Mouse (Mus musculus) hindbrain, embryonic 11.5 days (tissue): ENCODE measurements around the gene Rpl10-ps3. TPM values are rescaled to one million over a fixed set of nuclear protein-coding genes. Genes with fewer than 3 reads are reported as not detected.

Source experiments
- ATAC-seq: fragments of 200-750 bp; cut with Nextera tagmentation; 2 replicates; pipeline ENCODE4 v1.8.0; 2017; ENCODE audit warnings: mild to moderate bottlenecking, moderate TSS enrichment, moderate library complexity; ENCODE audit not compliant: low FRiP score
- DNase-seq: peaks from one replicate; pipeline ENCODE4 v3.0.0-alpha.2; 2015; ENCODE audit warnings: low spot score
- H3K27ac ChIP-seq: fragments of 300-500 bp; sonication (generic); 2 replicates; pipeline ENCODE4 v1.5.1; 2014; ENCODE audit warnings: mild to moderate bottlenecking, low read depth, low read length
- H3K27me3 ChIP-seq: fragments of 300-500 bp; sonication (generic); 2 replicates; pipeline ENCODE4 v1.6.1; 2014; ENCODE audit warnings: mild to moderate bottlenecking, low read length, moderate library complexity, mixed read lengths; ENCODE audit not compliant: control insufficient read depth, insufficient read depth
- H3K36me3 ChIP-seq: fragments of 300-500 bp; sonication (generic); 2 replicates; pipeline ENCODE4 v1.6.1; 2014; ENCODE audit warnings: mild to moderate bottlenecking, low read length, moderate library complexity, mixed read lengths; ENCODE audit not compliant: control insufficient read depth, insufficient read depth
- H3K4me1 ChIP-seq: fragments of 300-500 bp; sonication (generic); replicated peaks from 2 replicates; pipeline ENCODE4 v1.6.1; 2014; ENCODE audit warnings: low read length, mixed read lengths; ENCODE audit not compliant: control insufficient read depth, insufficient read depth
- H3K4me2 ChIP-seq: fragments of 300-500 bp; sonication (generic); replicated peaks from 2 replicates; pipeline ENCODE4 v1.6.1; 2014; ENCODE audit warnings: mild to moderate bottlenecking, low read depth, low read length
- H3K4me3 ChIP-seq: fragments of 300-500 bp; sonication (generic); 2 replicates; pipeline ENCODE4 v1.5.1; 2014; ENCODE audit warnings: low read depth, low read length
- H3K9ac ChIP-seq: fragments of 300-500 bp; sonication (generic); 2 replicates; pipeline ENCODE4 v1.6.1; 2014; ENCODE audit warnings: low read depth, low read length
- H3K9me3 ChIP-seq: fragments of 300-500 bp; sonication (generic); 2 replicates; pipeline ENCODE4 v1.6.1; 2016; ENCODE audit warnings: low read length; ENCODE audit not compliant: control insufficient read depth
- WGBS: fragments of 180-500 bp; shearing (Covaris S2); extraction: QIAGEN DNeasy Blood & Tissue Kit; methylation state at CpG from one replicate; pipeline ENCODE4 v1.1.7; 2014; 5-methylcytosine and 5-hydroxymethylcytosine counted together
- polyA plus RNA-seq: library from polyadenylated mRNA; unstranded; fragments of >200 nt; fragmentation: Nextera tagmentation; extraction: Ambion mirVana; gene quantifications from 2 replicates; pipeline ENCODE4 v1.2.1, GENCODE M21; 2014

The Rpl10-ps3 gene
- 189 and 224 TPM in 2 replicates for polyA plus RNA-seq

DNA sequence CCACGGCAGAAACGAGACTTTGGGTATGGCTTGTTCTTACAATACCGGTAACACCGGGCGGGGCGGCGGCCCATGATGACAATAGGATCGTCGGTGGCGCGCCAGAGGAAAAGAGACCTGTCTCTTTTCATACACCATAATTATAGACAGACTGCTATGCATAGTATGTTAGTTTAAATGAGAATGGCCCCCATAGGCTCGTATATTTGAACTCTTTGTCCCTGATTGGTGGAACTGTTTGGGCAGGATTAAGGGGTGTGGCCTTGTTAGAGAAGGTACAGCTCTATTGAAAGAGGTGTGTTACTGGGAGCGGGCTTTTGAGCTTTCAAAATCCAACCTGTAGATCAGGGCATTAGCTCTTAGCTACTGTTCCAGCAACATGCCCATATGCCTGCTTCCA lies at the start of gene Rpl10-ps3:
TSS of gene Rpl10-ps3 (minus strand) at position 101 of the 400 bp plus-strand sequence.
- no peak for DNase-seq
- WGBS: 97% methylated on average over 11 of the region's 13 CpGs
- Histone ChIP-seq H3K27me3 (no peaks in the 10 kb centered on the region), H3K27ac (no peak within 1 kb of the TSS), H3K36me3 (no peaks in the 10 kb centered on the region), H3K4me2 (no peak within 1 kb of the TSS), H3K4me1 (no peaks in the 10 kb centered on the region), H3K9ac (no peak within 1 kb of the TSS), H3K4me3 (no peak within 1 kb of the TSS), H3K9me3 (no peaks in the 10 kb centered on the region)
- ATAC-seq: no peak

DNA sequence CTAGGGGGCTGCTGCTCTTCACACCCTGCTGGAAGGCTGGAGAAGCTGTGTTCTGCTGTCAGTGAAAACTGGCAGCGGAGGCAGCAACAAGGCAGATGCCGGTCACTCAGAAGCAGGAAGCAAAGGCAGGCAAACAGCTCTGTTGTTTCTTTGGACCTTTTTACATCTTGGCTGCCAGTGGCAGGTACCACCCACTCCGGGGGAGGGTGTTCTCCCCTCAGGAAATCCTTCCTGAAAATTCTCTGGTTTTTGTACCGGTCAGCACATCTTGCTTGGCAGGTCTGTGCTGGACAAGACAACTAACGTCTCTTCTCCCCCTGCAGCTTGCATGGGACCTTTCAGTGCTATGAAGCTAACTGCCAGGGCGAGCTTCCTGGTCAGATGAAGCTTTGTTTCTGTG lies 30.8 kb upstream of the Rpl10-ps3 start:
- no peak for DNase-seq
- Histone ChIP-seq H3K27ac (no peak overlapping the region), H3K4me3 (no peak overlapping the region), H3K9me3 (no peaks in the 10 kb centered on the region), H3K4me2 (no peak overlapping the region), H3K27me3 (no peaks in the 10 kb centered on the region), H3K4me1 (no peaks in the 10 kb centered on the region), H3K36me3 (no peaks in the 10 kb centered on the region), H3K9ac (no peak overlapping the region)
- 73% methylated on average over 6 of the region's 6 CpGs for WGBS
- ATAC-seq: no peak

GRCm38 (mm10) chr9:50374666-50375065 lies 29.9 kb upstream of the Rpl10-ps3 start:
- no peak overlapping the region for H3K4me3 ChIP-seq
- no peaks in the 10 kb centered on the region for H3K9me3 ChIP-seq
- no peak overlapping the region for H3K4me2 ChIP-seq
- WGBS: 88% methylated on average over 5 of the region's 5 CpGs
- no peaks in the 10 kb centered on the region for H3K36me3 ChIP-seq
- no peaks in the 10 kb centered on the region for H3K4me1 ChIP-seq
- no peak for ATAC-seq
- no peaks in the 10 kb centered on the region for H3K27me3 ChIP-seq
- H3K27ac ChIP-seq: no peak overlapping the region
- DNase-seq: no peak
- no peak overlapping the region for H3K9ac ChIP-seq

- no peak overlapping the region for H3K4me2 ChIP-seq
- no peak overlapping the region for H3K4me3 ChIP-seq
- H3K27me3 ChIP-seq: no peaks in the 10 kb centered on the region
- no peaks in the 10 kb centered on the region for H3K9me3 ChIP-seq
- no peak overlapping the region for H3K27ac ChIP-seq
- DNase-seq (no peak), ATAC-seq (no peak)
- 0 out of 2 replicates have a peak, but pooled peaks cover 2% of the 10 kb centered on the region for H3K4me1 ChIP-seq
- no peaks in the 10 kb centered on the region for H3K36me3 ChIP-seq
- WGBS: 88% methylated on average over 8 of the region's 8 CpGs
- H3K9ac ChIP-seq: no peak overlapping the region
These were observed 24.0 kb upstream of the Rpl10-ps3 start for GRCm38 (mm10) chr9:50368551-50369297.

- Histone ChIP-seq H3K4me3 (no peak overlapping the region), H3K4me2 (no peak overlapping the region), H3K27me3 (no peaks in the 10 kb centered on the region), H3K4me1 (peaks cover 2% of the 10 kb centered on the region; the same call in 1 of the 2 replicates), H3K9ac (no peak overlapping the region), H3K36me3 (no peaks in the 10 kb centered on the region), H3K27ac (no peak overlapping the region), H3K9me3 (no peaks in the 10 kb centered on the region)
- 64% methylated on average over 11 of the region's 11 CpGs for WGBS
- ATAC-seq (no peak), DNase-seq (no peak)
These were observed 20.5 kb upstream of the Rpl10-ps3 start for GRCm38 (mm10) chr9:50365059-50365780.

- Histone ChIP-seq H3K9ac (no peak overlapping the region), H3K36me3 (no peaks in the 10 kb centered on the region), H3K27me3 (no peaks in the 10 kb centered on the region), H3K4me3 (no peak overlapping the region), H3K4me2 (no peak overlapping the region), H3K9me3 (no peaks in the 10 kb centered on the region), H3K4me1 (peaks cover 2% of the 10 kb centered on the region; the same call in 1 of the 2 replicates), H3K27ac (no peak overlapping the region)
- ATAC-seq (no peak), DNase-seq (no peak)
- 79% methylated on average over 2 of the region's 2 CpGs for WGBS
These were observed 19.2 kb upstream of the Rpl10-ps3 start for GRCm38 (mm10) chr9:50363962-50364361.

DNA sequence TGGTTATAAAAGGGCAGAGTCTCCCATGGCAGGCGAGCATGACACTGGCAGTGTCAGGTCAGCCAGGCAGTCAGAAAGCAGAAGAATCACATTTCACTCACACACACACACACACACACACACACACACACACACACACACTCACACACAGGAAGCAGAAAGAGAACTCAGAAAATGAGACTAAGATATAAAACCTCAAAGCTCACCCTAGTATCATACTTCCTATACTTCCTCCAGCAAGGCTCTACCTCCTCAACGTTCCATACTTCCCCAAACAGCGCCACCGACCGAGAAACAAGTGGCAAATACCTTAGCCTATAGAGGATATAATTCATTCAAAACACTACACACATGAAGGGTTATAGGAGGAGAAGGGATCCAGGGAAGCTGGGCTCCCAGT lies 18.5 kb upstream of the Rpl10-ps3 start:
- Histone ChIP-seq H3K4me1 (peaks cover 2% of the 10 kb centered on the region; the same call in 1 of the 2 replicates), H3K9me3 (no peaks in the 10 kb centered on the region), H3K4me3 (no peak overlapping the region), H3K27ac (no peak overlapping the region), H3K27me3 (no peaks in the 10 kb centered on the region), H3K9ac (no peak overlapping the region), H3K36me3 (no peaks in the 10 kb centered on the region), H3K4me2 (no peak overlapping the region)
- no peak for DNase-seq
- 75% methylated on average over 5 of the region's 5 CpGs for WGBS
- ATAC-seq: no peak

- peaks cover 2% of the 10 kb centered on the region; the same call in 1 of the 2 replicates for H3K4me1 ChIP-seq
- no peak overlapping the region for H3K27ac ChIP-seq
- WGBS: 59% methylated on average over 3 of the region's 3 CpGs
- H3K9ac ChIP-seq: no peak overlapping the region
- ATAC-seq: no peak
- no peak overlapping the region for H3K4me3 ChIP-seq
- no peak for DNase-seq
- H3K4me2 ChIP-seq: no peak overlapping the region
- H3K9me3 ChIP-seq: no peaks in the 10 kb centered on the region
- H3K36me3 ChIP-seq: no peaks in the 10 kb centered on the region
- H3K27me3 ChIP-seq: no peaks in the 10 kb centered on the region
These were observed 17.8 kb upstream of the Rpl10-ps3 start for GRCm38 (mm10) chr9:50362556-50362955.
